Mouse (Mus musculus) midbrain, embryonic 12.5 days (tissue): ENCODE results near the gene Cttnbp2. TPM values are rescaled to one million over a fixed set of nuclear protein-coding genes. Genes with fewer than 3 reads are reported as not detected.
"Not testable (repeated sequence)": the region's sequence is repeated elsewhere in the genome, so short reads cannot be mapped to it uniquely, and the experiment has no call there.

Experiments used
- ATAC-seq: fragments of 200-750 bp; cut with Nextera tagmentation; 2 replicates; pipeline ENCODE4 v1.8.0; 2017; ENCODE audit warnings: low read depth, moderate TSS enrichment, moderate library complexity; ENCODE audit not compliant: low FRiP score
- H3K27ac ChIP-seq: fragments of 300-500 bp; sonication (generic); replicated peaks from 2 replicates; pipeline ENCODE4 v1.5.1; 2016; ENCODE audit warnings: mild to moderate bottlenecking
- H3K27me3 ChIP-seq: fragments of 300-500 bp; sonication (generic); 2 replicates; pipeline ENCODE4 v1.6.1; 2016; ENCODE audit warnings: mild to moderate bottlenecking
- H3K36me3 ChIP-seq: fragments of 300-500 bp; sonication (generic); 2 replicates; pipeline ENCODE4 v1.6.1; 2016
- H3K4me1 ChIP-seq: fragments of 300-500 bp; sonication (generic); 2 replicates; pipeline ENCODE4 v1.6.1; 2016
- H3K4me2 ChIP-seq: fragments of 300-500 bp; sonication (generic); replicated peaks from 2 replicates; pipeline ENCODE4 v1.6.1; 2016; ENCODE audit warnings: mild to moderate bottlenecking, moderate library complexity
- H3K4me3 ChIP-seq: fragments of 300-500 bp; sonication (generic); 2 replicates; pipeline ENCODE4 v1.5.1; 2016; ENCODE audit warnings: mild to moderate bottlenecking
- H3K9ac ChIP-seq: fragments of 300-500 bp; sonication (generic); replicated peaks from 2 replicates; pipeline ENCODE4 v1.6.1; 2016; ENCODE audit warnings: mild to moderate bottlenecking, moderate library complexity
- H3K9me3 ChIP-seq: fragments of 300-500 bp; sonication (generic); 2 replicates; pipeline ENCODE4 v1.6.1; 2016; ENCODE audit warnings: mild to moderate bottlenecking
- WGBS: fragments of 180-500 bp; shearing (Covaris S2); methylation state at CpG from one replicate; pipeline ENCODE4 v1.1.7; 2016; 5-methylcytosine and 5-hydroxymethylcytosine counted together
- polyA plus RNA-seq: library from polyadenylated mRNA; unstranded; fragments of >200 nt; fragmentation: Nextera tagmentation; extraction: Ambion mirVana; gene quantifications from 2 replicates; pipeline ENCODE4 v1.2.1, GENCODE M21; 2016

The Cttnbp2 gene
- polyA plus RNA-seq, 1 experiment from 2014 or later, result 21.9 TPM

DNA sequence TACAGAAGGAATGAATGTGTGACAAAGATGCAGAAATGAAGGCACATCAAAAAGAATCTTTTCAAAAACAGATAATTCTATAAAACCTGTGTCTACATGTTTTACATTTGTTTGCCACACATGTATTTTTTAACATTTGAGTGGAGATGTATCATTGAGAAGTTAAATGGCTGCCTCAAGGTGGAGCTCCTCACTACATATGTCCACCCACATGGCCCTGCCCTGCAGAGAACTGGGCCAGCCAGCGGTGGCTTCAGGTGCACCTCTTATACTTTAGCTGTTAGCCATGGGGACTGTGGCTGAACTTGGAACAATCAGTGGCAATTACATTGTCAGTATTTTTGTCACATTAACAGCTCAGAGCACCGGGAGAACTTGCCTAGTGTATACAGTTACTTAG lies 133.3 kb downstream of the Cttnbp2 start:
- H3K4me2 ChIP-seq, result no peak overlapping the region
- H3K27ac ChIP-seq, result no peak overlapping the region
- peaks cover 9% of the 10 kb centered on the region for H3K36me3 ChIP-seq
- ATAC-seq, result no peak
- no peak overlapping the region for H3K9ac ChIP-seq
- no peaks in the 10 kb centered on the region for H3K27me3 ChIP-seq
- H3K9me3 ChIP-seq, result no peaks in the 10 kb centered on the region
- 82% methylated on average over 2 of the region's 2 CpGs for WGBS
- H3K4me1 ChIP-seq, result no peaks in the 10 kb centered on the region
- no peak overlapping the region for H3K4me3 ChIP-seq

DNA sequence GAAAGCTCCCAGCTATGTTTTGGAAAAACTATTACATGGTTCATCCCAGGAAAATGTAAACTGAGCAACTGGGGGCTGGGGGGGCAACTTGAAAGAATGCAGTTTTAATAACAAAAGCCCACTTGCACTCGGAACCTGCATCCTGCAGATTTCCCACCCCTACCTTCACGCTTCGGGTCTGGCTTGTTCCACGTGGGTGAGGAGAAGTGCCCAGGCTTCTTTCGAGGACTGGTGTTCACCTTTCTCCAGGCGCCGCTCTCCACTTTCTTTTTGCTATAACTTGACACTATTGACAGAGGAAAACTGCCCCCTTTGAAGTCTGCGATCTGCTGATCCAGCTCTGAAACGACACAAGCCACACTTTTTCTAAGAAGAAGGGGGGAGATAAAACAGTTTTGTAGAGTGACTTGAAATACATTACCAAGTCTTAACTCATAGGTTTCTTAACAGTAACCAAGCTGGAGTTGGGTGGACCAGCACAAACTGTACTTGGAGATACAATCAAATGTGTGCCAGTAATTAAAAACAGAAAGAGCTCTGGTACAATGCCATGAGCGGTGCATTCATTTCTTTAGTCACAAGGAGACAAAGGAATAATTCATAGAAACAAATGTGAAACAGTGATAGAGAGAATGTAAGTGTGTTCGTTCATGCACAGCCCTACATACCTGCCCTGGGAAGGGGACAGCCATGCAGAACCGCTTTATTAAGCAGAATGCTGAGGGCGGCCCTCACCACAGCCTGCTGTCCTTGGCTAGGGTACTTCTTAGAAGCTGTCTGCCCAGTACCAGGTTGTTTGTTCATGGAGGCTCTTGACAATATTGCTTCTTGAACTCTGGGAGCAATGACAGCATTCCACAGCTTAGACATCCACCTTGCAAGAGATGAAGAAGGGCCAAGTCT lies 134.1 kb downstream of the Cttnbp2 start:
- peaks cover 9% of the 10 kb centered on the region for H3K36me3 ChIP-seq
- H3K27me3 ChIP-seq, result no peaks in the 10 kb centered on the region
- ATAC-seq, result no peak
- no peak overlapping the region for H3K4me2 ChIP-seq
- no peaks in the 10 kb centered on the region for H3K4me1 ChIP-seq
- no peaks in the 10 kb centered on the region for H3K9me3 ChIP-seq
- H3K4me3 ChIP-seq, result no peak overlapping the region
- H3K9ac ChIP-seq, result no peak overlapping the region
- no peak overlapping the region for H3K27ac ChIP-seq
- WGBS, result 79% methylated on average over 13 of the region's 13 CpGs

DNA sequence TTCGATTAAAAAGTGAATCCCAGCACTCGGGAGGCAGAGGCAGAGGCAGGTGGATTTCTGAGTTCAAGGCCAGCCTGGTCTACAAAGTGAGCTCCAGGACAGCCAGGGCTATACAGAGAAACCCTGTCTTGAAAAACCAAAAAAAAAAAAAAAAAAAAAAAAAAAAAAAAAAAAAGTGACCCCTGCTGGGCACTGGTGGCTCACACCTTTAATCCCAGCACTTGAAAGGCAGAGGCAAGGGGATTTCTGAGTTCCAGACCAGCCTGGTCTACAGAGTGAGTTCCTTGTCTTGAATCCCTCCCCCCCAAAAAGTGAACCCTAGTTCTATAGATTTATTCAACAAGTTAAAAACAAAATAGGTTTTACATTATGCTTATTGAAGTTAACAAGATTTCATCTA lies 136.9 kb downstream of the Cttnbp2 start:
- not testable (repeated sequence) for H3K9me3 ChIP-seq, H3K4me2 ChIP-seq, H3K4me3 ChIP-seq, ATAC-seq, H3K9ac ChIP-seq, H3K4me1 ChIP-seq, H3K27me3 ChIP-seq, H3K27ac ChIP-seq, H3K36me3 ChIP-seq
- WGBS, result 86% methylated on average over 2 of the region's 2 CpGs

DNA sequence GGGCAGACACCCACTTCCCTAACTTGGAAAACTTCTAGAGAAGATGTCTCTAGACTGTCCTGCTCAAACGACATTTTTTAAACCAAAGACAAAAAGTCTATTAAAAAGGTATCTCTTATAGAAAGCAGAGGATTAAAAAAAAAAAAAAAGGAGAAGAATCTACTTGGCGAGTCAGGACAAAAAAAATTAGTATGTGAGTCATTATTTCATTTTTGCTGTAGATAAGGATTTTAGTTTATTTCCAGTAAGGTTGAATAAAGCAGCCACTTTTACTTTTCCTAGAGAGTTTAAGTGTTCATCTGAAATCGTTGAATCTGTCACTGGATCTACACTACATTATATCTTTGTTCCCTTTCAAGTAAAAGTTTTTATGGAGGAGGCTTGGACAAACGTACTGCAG lies 139.9 kb downstream of the Cttnbp2 start:
- WGBS, result 78% methylated on average over 4 of the region's 4 CpGs
- no peaks in the 10 kb centered on the region for H3K4me1 ChIP-seq
- no peaks in the 10 kb centered on the region for H3K36me3 ChIP-seq

DNA sequence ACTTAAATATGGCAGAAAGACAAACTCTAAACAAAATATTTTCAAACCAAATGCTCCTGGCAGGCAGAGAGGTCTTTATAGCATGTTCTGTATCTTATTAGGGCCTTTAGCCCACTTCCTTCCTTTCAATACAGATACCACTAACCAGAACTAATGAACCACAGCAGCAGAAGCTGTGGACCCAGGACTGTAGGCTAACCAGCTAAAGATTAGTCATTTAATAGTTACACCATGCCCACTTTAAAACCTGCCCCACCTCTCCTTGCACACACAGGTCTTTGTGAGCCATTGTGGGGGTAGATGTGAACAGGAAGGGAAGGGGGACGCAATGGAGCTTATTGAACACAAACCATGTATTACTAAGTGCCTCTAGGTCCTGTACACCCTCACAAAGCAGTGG lies 141.0 kb downstream of the Cttnbp2 start:
- no peak overlapping the region for H3K9ac ChIP-seq
- H3K4me2 ChIP-seq, result no peak overlapping the region
- H3K27me3 ChIP-seq, result no peaks in the 10 kb centered on the region
- no peak overlapping the region for H3K27ac ChIP-seq
- no peaks in the 10 kb centered on the region for H3K36me3 ChIP-seq
- no peak for ATAC-seq
- H3K9me3 ChIP-seq, result no peaks in the 10 kb centered on the region
- no peak overlapping the region for H3K4me3 ChIP-seq
- no peaks in the 10 kb centered on the region for H3K4me1 ChIP-seq
- WGBS, result 86% methylated on average over 1 of the region's 1 CpGs

More for the DNA sequence above, 139.9 kb downstream of the Cttnbp2 start:
- Histone ChIP-seq H3K27me3 (no peaks in the 10 kb centered on the region), H3K4me3 (no peak overlapping the region), H3K9me3 (no peaks in the 10 kb centered on the region), H3K9ac (no peak overlapping the region), H3K4me2 (no peak overlapping the region), H3K27ac (no peak overlapping the region)
- ATAC-seq, result no peak

DNA sequence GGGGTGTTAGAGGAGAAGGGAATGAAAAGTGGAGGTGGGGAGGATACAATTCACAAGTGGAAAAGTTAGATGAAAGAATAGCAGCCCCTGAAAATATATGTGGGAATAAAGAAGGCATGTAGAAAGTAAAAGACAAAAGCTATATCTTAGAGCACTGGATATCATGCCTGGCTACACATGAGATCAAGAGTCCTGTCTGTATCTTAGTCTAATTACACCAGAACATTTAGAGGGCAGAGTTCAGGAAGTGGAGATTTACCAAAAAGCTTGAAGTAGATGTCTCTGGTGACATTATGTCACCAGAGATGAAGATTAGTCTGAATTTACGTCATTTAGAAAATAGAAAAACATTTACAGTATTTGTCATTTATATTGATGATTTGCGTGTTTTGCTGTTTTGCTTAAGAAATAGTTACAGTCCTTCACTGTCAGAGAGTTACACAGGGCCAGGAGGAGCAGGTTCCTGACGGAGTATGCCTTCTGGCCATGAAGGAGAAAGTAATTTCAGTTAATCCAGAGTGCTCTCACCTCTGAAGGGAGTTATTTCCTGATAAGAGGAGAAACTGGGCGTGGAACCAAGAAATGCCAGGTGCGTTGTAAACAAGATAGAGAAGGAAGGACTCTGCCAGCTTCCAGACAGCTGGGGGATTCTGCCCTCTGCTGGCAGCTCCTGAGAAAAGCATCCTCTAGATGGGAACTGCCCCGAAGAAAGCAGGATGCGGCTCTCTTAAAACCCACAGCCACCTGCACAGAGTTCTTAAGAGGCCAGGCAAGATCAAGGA lies 142.0 kb downstream of the Cttnbp2 start:
- Histone ChIP-seq H3K9ac (no peak overlapping the region), H3K27me3 (no peaks in the 10 kb centered on the region), H3K4me2 (no peak overlapping the region), H3K27ac (no peak overlapping the region), H3K9me3 (no peaks in the 10 kb centered on the region), H3K36me3 (0 out of 2 replicates have a peak, but pooled peaks cover 2% of the 10 kb centered on the region), H3K4me3 (no peak overlapping the region), H3K4me1 (no peaks in the 10 kb centered on the region)
- peak; percentile 45 for ATAC-seq
- WGBS, result 35% methylated on average over 7 of the region's 7 CpGs

DNA sequence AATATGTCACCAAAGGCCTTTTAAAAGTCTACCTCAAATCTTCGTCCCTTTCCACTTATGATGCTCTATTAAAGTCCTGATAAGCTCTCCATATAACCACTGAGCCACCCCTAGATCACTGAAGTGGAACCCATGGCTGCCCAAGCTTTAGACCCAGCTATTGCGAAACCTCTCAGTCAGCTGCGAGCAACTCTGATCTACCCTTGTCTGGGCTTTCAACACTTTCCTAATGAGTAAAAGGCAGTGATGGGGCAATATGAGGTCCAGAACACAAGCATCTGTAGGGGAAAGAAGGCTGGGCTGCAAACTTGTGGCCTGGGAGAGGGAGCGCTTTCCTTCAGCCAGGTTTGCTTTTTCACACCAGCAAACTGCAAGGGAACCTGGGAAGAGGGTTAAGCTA lies 144.9 kb downstream of the Cttnbp2 start:
- no peak for ATAC-seq
- no peak overlapping the region for H3K9ac ChIP-seq
- 87% methylated on average over 4 of the region's 4 CpGs for WGBS

DNA sequence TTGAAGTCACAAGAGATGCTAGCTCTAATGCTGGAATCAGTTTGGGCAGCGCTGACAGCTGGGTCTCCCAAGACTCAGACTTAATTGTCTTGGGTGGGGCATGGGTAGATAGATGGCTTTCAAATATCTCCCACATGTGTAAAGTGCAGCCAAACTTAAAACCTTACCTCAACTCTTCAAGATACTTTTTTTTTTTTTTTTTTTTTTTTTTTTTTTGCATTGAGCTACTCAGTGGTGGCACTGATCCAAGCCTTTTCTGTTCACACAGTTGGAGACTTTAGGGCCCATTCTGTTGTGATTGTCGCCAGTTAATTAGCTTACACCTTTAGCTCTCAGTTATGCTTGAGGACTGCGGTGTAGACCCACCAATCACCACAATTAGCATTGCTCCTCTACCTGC lies 145.6 kb downstream of the Cttnbp2 start:
- H3K27me3 ChIP-seq, result no peaks in the 10 kb centered on the region
- no peak overlapping the region for H3K4me2 ChIP-seq
- no peaks in the 10 kb centered on the region for H3K4me1 ChIP-seq
- WGBS, result 68% methylated on average over 3 of the region's 3 CpGs
- H3K9ac ChIP-seq, result no peak overlapping the region
- no peak for ATAC-seq
- no peak overlapping the region for H3K4me3 ChIP-seq
- H3K9me3 ChIP-seq, result no peaks in the 10 kb centered on the region
- H3K36me3 ChIP-seq, result 0 out of 2 replicates have a peak, but pooled peaks cover 3% of the 10 kb centered on the region
- H3K27ac ChIP-seq, result no peak overlapping the region

More for the DNA sequence above, 144.9 kb downstream of the Cttnbp2 start:
- Histone ChIP-seq H3K9me3 (no peaks in the 10 kb centered on the region), H3K27me3 (no peaks in the 10 kb centered on the region), H3K27ac (no peak overlapping the region), H3K36me3 (0 out of 2 replicates have a peak, but pooled peaks cover 3% of the 10 kb centered on the region), H3K4me1 (no peaks in the 10 kb centered on the region), H3K4me3 (no peak overlapping the region), H3K4me2 (no peak overlapping the region)

DNA sequence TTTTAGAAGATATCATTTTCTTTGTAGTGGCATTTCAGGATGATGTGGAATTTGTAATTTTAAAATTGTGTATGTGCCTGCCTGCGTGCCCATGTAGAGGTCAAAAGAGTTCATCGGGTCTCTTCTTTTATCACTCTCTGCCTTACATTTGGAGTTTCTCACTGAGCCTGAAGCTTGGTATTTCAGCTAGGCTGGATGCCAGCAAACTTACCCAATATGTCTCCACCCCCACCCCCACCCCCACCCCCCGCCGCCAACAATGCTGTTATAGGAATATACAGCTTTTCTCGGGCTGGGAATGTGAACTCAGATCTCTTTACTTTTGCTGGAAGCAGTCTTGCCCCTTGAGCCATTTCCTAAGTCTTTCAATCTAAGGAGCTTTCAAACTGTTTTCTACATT lies 152.4 kb downstream of the Cttnbp2 start:
- Histone ChIP-seq H3K4me1 (no peaks in the 10 kb centered on the region), H3K4me3 (no peak overlapping the region), H3K27ac (no peak overlapping the region), H3K9me3 (no peaks in the 10 kb centered on the region), H3K27me3 (no peaks in the 10 kb centered on the region), H3K36me3 (no peaks in the 10 kb centered on the region), H3K9ac (no peak overlapping the region), H3K4me2 (no peak overlapping the region)
- 86% methylated on average over 5 of the region's 5 CpGs for WGBS
- ATAC-seq, result no peak

DNA sequence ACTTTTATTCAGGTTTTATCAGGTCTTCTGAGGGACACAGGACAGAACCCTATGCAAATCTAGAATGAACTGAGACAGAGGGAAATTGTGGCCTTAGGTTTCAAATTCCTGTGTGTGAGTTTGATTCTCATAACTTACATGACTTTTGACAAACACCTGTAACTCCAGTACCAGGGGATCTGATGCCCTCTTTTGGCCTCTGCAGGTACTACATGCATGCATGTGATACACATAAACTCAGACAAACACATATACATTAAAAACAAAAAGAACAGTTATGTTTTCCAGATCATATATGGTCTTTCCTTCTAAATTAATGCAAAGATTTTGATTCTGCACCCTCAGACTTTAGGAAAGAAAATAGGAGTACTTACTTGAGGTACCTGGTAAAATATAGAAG lies 153.7 kb downstream of the Cttnbp2 start:
- Histone ChIP-seq H3K27ac (no peak overlapping the region), H3K9me3 (no peaks in the 10 kb centered on the region), H3K36me3 (no peaks in the 10 kb centered on the region), H3K4me2 (no peak overlapping the region), H3K4me3 (no peak overlapping the region), H3K27me3 (no peaks in the 10 kb centered on the region), H3K4me1 (no peaks in the 10 kb centered on the region), H3K9ac (no peak overlapping the region)
- ATAC-seq, result no peak

DNA sequence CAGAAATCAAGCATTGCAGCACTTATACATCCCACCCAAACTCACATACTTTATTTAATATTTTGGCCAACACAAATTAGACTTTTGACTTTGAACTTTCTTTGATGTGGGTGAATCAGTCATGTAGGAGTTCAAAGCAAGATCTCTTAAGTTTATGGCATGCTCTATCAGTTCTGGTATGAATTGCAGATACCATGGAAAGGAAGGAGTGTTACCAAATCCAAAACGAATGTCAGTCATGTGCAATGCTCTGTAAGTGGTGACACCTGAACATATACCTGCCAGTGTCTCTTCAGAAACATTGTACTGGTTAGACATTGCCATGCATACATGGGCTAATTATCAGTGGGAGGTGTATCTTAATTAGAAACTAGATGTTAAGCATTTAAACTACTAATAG lies 154.5 kb downstream of the Cttnbp2 start:
- no peaks in the 10 kb centered on the region for H3K4me1 ChIP-seq
- no peak overlapping the region for H3K27ac ChIP-seq
- H3K4me3 ChIP-seq, result no peak overlapping the region
- no peaks in the 10 kb centered on the region for H3K9me3 ChIP-seq
- H3K4me2 ChIP-seq, result no peak overlapping the region
- H3K9ac ChIP-seq, result no peak overlapping the region
- no peak for ATAC-seq
- WGBS, result 82% methylated on average over 1 of the region's 1 CpGs
- H3K27me3 ChIP-seq, result no peaks in the 10 kb centered on the region
- no peaks in the 10 kb centered on the region for H3K36me3 ChIP-seq

DNA sequence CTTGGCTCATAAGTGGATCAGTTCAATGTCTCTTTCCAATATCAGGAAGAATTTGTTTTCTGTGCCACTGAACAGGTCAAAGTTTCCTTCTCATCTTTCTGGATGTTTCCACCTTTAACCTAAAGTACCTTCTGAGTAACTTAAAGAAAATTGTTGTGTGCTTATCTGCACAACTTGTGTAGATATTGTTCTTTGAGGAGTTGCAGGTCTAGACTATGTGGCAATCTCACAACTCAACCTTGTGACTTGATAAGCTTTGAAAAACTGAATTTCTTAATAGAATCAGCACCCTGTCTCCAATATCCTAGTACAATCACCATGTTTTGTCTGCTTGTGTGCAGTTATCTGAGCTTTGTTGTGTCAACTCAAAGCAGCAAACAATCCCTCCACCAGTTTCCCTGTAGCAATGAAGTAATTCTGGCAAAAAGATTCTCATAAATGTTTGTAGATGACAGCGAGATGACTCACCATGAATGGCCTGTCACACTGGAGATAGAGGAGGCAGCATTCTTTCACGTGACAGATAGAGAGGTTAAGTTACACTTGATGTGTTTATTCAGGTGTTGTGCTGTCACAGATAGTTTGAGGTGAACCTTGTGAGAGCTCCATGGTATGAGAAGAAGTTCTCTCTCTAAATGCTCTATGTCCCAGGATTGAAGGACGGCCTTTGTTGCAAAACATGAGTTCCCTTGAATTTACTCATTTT lies 165.3 kb downstream of the Cttnbp2 start:
- H3K4me1 ChIP-seq, result no peaks in the 10 kb centered on the region
- H3K9me3 ChIP-seq, result no peaks in the 10 kb centered on the region
- no peaks in the 10 kb centered on the region for H3K27me3 ChIP-seq
- H3K4me2 ChIP-seq, result no peak overlapping the region
- H3K9ac ChIP-seq, result no peak overlapping the region
- 77% methylated on average over 3 of the region's 3 CpGs for WGBS
- no peak overlapping the region for H3K4me3 ChIP-seq
- no peaks in the 10 kb centered on the region for H3K36me3 ChIP-seq
- H3K27ac ChIP-seq, result no peak overlapping the region
- ATAC-seq, result no peak
